Mouse (Mus musculus) embryo, embryonic 11 days (tissue): ENCODE measurements at regions not wholly inside any gene's neighbourhood (a gene's known extent, or its start where the extent isn't known, plus 50 kb on each side); places are given as distances from the start of the nearest gene placed in this dataset.

Experiments used
- DNase-seq: peaks from one replicate; pipeline ENCODE4 v3.0.0-alpha.2; 2015

DNA sequence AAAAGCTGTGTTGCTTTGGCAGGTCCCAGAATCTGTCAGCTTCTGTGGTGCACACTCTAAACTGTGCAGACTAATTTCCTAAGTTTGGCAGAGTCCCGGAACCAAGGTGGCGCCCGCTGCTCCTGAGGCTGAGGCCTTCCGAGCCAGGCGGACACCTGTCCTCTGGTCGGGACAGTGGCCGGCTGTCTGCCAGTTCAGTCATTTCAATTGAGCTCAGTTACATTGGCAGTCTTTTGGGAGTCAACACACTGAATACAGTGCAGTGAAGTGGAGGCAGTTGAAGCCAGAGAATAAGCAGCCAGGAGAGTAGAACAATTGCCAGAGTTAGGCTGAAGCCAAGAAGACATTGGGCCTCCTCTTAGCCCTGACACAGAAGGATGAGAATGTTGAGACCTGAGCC, 164.2 kb downstream of the Cdh19 start:
- DNase-seq: no peak

DNA sequence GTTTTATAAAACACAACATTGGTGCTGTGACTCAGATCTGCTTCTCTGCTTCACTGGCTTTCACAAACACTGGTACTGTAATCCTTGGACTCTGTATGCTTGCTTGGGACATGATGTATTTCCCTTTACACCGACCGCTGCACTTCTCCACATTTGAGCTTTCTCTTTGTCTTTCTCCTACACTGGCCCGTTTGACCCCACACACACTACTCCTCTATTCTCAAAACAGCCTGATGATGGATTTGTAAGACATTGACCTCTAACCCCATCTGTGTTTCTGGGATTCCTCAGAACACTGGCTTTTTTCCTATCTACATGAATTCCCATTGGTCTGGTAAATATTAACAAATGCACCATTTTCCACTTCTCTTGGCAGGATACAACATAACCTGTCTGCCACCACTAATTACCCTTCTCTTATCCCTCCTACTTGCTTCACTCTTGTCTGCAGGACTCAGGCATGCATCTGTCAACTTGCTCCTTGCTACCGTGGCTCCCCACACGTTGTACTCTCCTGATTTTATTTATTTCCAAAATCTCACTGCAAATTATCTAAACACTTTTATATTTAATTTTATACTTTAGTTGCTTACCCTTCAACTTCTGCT, 178.1 kb downstream of the Cdh19 start:
- peak; percentile 33 for DNase-seq

DNA sequence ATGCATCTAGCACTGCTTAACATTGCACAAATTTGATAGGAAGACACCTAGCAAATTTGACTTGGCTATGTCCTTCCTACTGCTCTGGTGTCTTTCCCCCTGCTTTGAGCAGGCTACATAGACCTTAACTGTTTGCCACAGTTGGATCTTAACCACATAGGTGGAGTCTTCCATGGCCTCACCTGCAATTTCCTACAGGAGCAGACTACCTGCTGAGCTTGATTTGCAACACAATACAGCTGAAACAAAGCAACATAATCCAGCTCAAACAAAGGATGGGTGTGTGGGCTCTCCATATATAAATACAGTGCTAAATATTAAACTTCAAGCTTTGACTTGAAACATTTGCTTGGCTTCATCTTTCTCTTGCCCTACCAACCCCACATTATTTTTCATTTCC, 186.8 kb downstream of the Cdh19 start:
- DNase-seq: no peak

DNA sequence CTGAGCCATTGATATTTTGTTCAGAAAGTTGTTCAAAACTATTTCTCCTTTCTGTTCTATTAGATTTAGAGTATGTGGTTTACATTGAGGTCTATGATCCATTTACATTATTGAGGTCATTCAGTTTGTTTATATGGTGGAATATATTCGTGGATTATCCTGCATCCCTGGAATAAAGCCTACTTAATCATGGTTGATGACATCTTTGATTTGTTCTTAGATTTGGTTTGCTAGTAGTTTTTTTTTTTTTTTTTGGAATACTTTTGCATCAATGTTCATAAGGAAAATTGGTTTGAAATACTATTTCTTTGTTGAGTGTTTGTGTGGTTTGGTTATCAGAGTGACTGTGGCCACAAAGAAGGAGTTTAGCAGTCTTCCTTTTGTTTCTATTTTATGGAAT, 202.0 kb downstream of the Cdh19 start:
- no peak for DNase-seq

DNA sequence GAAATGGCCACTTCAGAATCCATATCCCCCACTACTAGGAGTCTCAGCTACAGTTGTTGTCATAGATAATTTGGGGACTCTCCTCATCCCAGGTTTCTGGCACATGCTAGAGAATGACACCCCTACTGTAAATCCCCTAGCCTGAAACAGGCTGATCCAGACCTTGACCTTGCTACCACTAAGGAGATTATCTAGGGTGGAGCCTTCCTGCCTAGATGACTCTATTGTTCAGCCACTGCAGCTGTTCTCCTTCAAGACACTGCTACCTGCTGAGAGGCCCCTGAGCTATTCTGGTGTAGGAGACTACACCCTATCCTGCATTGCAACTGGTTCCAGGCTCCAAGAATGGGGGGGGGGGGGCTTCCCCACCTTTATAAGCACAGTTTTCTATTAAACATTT, 202.5 kb downstream of the Cdh19 start:
- no peak for DNase-seq

DNA sequence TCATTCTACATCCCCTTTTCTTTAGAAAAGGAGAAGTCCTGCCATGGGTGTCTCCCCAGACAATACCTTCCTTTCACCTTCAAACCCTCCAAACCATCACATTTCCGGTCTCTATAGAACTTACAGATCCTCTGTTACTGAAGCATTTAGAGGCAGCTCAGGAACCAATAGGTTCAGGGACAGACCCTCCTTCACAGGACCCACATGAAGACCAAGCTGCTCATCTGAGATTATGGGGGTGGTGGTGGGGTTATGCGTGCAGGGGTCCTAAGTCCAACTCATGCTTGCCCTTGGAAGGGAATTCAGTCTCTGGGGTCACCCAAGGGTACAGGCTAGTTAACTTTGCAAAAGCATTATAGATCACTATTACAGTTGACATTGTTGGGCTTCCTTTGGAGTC, 203.3 kb downstream of the Cdh19 start:
- DNase-seq: no peak

DNA sequence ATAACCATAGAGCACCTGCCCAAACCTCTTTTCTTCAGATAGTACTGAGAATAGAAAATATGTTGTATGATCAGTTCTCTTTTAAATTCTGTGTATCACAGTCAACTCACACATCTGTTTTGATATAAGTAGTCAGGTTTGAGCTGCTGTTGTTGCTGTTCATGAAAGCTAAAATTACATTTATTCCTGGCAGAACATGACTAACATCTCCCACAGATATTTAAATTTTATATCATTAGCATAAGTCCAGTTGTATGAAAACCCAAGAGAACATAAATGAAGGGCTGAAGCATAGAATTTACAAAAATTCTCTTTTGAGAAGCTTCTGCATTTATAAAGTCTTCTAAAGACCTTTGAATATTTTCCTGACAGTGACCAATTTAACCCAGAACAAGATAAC, 252.5 kb downstream of the Cdh19 start:
- no peak for DNase-seq
